Mouse (Mus musculus): ENCODE measurements at regions not wholly inside any gene's neighbourhood (a gene's known extent, or its start where the extent isn't known, plus 50 kb on each side); places are given as distances from the start of the nearest gene placed in this dataset.
A peak's percentile ranks its signal among the peaks of the same experiment; 100 is the strongest.

DNA sequence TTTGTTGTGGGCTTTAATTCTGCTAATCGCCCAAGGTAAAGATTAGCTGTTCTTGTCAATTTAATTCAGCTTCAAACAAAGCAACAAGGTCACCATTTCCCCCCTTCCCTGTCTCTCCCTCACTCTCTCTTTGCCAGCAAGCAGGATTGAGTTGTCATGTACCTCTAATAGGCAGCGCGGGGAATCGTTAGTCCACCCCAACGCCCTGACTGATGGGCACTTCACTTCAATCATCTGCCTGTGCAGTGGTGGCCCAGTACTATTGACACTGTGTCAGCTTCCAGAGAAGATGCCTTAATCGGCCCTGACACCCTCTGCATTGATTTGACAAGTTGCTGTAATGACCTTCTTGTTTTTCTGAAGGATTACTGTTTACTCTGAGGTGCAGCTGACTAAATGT, 828.9 kb downstream of the Kcnma1 start:
- Histone ChIP-seq H3K4me3 (ENCODE audit: insufficient read depth in 1 of 2, low read depth in 1 of 2, low read length in 2 of 2, poor library complexity in 1 of 2, severe bottlenecking in 1 of 2) (no peak overlapping the region), H3K9me3 (ENCODE audit: control insufficient read depth, insufficient read depth, low read depth, low read length) (no peaks in the 10 kb centered on the region), H3K27ac (ENCODE audit: insufficient read depth, low read depth, low read length, poor library complexity, severe bottlenecking) (no peak overlapping the region), H3K4me1 (ENCODE audit: control insufficient read depth in 2 of 2, insufficient read depth in 2 of 2, low read length in 2 of 2, poor library complexity in 1 of 2) (no peaks in the 10 kb centered on the region), H3K9ac (ENCODE audit: insufficient read depth, low read depth, low read length, poor library complexity, severe bottlenecking) (no peak overlapping the region), H3K36me3 (ENCODE audit: control insufficient read depth, insufficient read depth, low read length, poor library complexity, severe bottlenecking) (no peaks in the 10 kb centered on the region)
- TF ChIP-seq HCFC1 (IDR thresholded peaks at IDR 0.05; ENCODE audit: borderline replicate concordance, insufficient read depth, low read length) (no peak), MAFK (IDR thresholded peaks at IDR 0.05; ENCODE audit: insufficient read depth, low read depth, low read length) (no peak), CHD2 (IDR thresholded peaks at IDR 0.05; ENCODE audit: low read depth, low read length) (no peak), ZC3H11A (IDR thresholded peaks at IDR 0.05; ENCODE audit: borderline replicate concordance, low read depth, low read length) (no peak), ZNF384 (IDR thresholded peaks at IDR 0.05; ENCODE audit: low read depth, low read length) (no peak)
- in situ Hi-C loops (cut with MboI; ENCODE audit: low sequenced_read_pairs in 2 of 2, unreplicated experiment in 2 of 2): no loop called here
- no peak for DNase-seq (ENCODE audit: low read depth, low spot score)

DNA sequence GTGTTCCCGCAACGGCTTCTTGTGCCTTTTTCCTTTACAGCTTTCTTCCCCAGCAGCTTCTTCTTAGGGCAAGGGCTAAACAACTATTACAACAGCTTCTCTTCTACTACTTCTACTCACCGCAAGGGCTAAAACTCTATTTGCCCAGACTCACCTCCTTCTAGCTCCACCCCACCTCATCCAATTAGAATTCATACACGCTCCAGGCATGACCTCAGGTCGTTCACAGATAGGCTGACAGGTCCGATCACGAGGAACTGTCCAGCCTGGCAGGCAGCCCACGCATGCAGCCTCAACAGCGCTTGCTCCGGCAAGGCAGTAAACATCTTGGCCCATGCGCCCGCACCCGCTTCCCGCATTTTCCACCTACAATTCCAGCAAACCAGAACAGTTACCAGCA, 844.9 kb downstream of the Kcnma1 start:
- Histone ChIP-seq H3K27ac (ENCODE audit: insufficient read depth, low read depth, low read length, poor library complexity, severe bottlenecking) (no peak overlapping the region), H3K9me3 (ENCODE audit: control insufficient read depth, insufficient read depth, low read depth, low read length) (no peaks in the 10 kb centered on the region), H3K9ac (ENCODE audit: insufficient read depth, low read depth, low read length, poor library complexity, severe bottlenecking) (no peak overlapping the region), H3K4me1 (ENCODE audit: control insufficient read depth in 2 of 2, insufficient read depth in 2 of 2, low read length in 2 of 2, poor library complexity in 1 of 2) (no peaks in the 10 kb centered on the region; a peak in 1 of 4 replicates), H3K4me3 (ENCODE audit: insufficient read depth in 1 of 2, low read depth in 1 of 2, low read length in 2 of 2, poor library complexity in 1 of 2, severe bottlenecking in 1 of 2) (peak overlapping the region in 1 of 2 experiments; percentile 37; a peak in 1 of 4 replicates), H3K36me3 (ENCODE audit: control insufficient read depth, insufficient read depth, low read length, poor library complexity, severe bottlenecking) (no peaks in the 10 kb centered on the region)
- peak; percentile 16 for DNase-seq (ENCODE audit: low read depth, low spot score)
- no peak for TF ChIP-seq CHD2 (IDR thresholded peaks at IDR 0.05; ENCODE audit: low read depth, low read length)
- no peak for TF ChIP-seq HCFC1 (IDR thresholded peaks at IDR 0.05; ENCODE audit: borderline replicate concordance, insufficient read depth, low read length)
- no peak for TF ChIP-seq ZC3H11A (IDR thresholded peaks at IDR 0.05; ENCODE audit: borderline replicate concordance, low read depth, low read length)
- TF ChIP-seq MAFK (IDR thresholded peaks at IDR 0.05; ENCODE audit: insufficient read depth, low read depth, low read length): no peak
- TF ChIP-seq ZNF384 (IDR thresholded peaks at IDR 0.05; ENCODE audit: low read depth, low read length): no peak
- in situ Hi-C loops (cut with MboI; ENCODE audit: low sequenced_read_pairs in 2 of 2, unreplicated experiment in 2 of 2): no loop called here

- peaks cover 3 to 9% of the 10 kb centered on the region in 2 experiments; a peak in 3 of 4 replicates for H3K4me1 ChIP-seq (ENCODE audit: control insufficient read depth in 2 of 2, insufficient read depth in 2 of 2, low read length in 2 of 2, poor library complexity in 1 of 2)
- no peak for TF ChIP-seq CHD2 (IDR thresholded peaks at IDR 0.05; ENCODE audit: low read depth, low read length)
- peak; percentile 96 for TF ChIP-seq ZNF384 (IDR thresholded peaks at IDR 0.05; ENCODE audit: low read depth, low read length)
- 0 out of 2 replicates have a peak, but pooled peaks have one; percentile 6 for TF ChIP-seq MAFK (IDR thresholded peaks at IDR 0.05; ENCODE audit: insufficient read depth, low read depth, low read length)
- in situ Hi-C loops (cut with MboI; ENCODE audit: low sequenced_read_pairs in 2 of 2, unreplicated experiment in 2 of 2): no loop called here
- H3K4me3 ChIP-seq (ENCODE audit: insufficient read depth in 1 of 2, low read depth in 1 of 2, low read length in 2 of 2, poor library complexity in 1 of 2, severe bottlenecking in 1 of 2): no peak overlapping the region
- H3K27ac ChIP-seq (ENCODE audit: insufficient read depth, low read depth, low read length, poor library complexity, severe bottlenecking): peak overlapping the region; percentile 61; the same call in 1 of the 2 replicates
- DNase-seq (ENCODE audit: low read depth, low spot score): peak; percentile 21
- H3K9me3 ChIP-seq (ENCODE audit: control insufficient read depth, insufficient read depth, low read depth, low read length): no peaks in the 10 kb centered on the region
- no peaks in the 10 kb centered on the region for H3K36me3 ChIP-seq (ENCODE audit: control insufficient read depth, insufficient read depth, low read length, poor library complexity, severe bottlenecking)
- no peak overlapping the region for H3K9ac ChIP-seq (ENCODE audit: insufficient read depth, low read depth, low read length, poor library complexity, severe bottlenecking)
Observed at GRCm38 (mm10) chr14:23160567-23160966, 853.7 kb downstream of the Kcnma1 start.

GRCm38 (mm10) chr14:23150431-23150830, 863.9 kb downstream of the Kcnma1 start:
- Histone ChIP-seq H3K36me3 (ENCODE audit: control insufficient read depth, insufficient read depth, low read length, poor library complexity, severe bottlenecking) (no peaks in the 10 kb centered on the region), H3K4me3 (ENCODE audit: insufficient read depth in 1 of 2, low read depth in 1 of 2, low read length in 2 of 2, poor library complexity in 1 of 2, severe bottlenecking in 1 of 2) (no peak overlapping the region), H3K9me3 (ENCODE audit: control insufficient read depth, insufficient read depth, low read depth, low read length) (no peaks in the 10 kb centered on the region), H3K4me1 (ENCODE audit: control insufficient read depth in 2 of 2, insufficient read depth in 2 of 2, low read length in 2 of 2, poor library complexity in 1 of 2) (no peaks in the 10 kb centered on the region), H3K27ac (ENCODE audit: insufficient read depth, low read depth, low read length, poor library complexity, severe bottlenecking) (no peak overlapping the region), H3K9ac (ENCODE audit: insufficient read depth, low read depth, low read length, poor library complexity, severe bottlenecking) (no peak overlapping the region)
- TF ChIP-seq MAFK (IDR thresholded peaks at IDR 0.05; ENCODE audit: insufficient read depth, low read depth, low read length): no peak
- TF ChIP-seq CHD2 (IDR thresholded peaks at IDR 0.05; ENCODE audit: low read depth, low read length): no peak
- TF ChIP-seq ZC3H11A (IDR thresholded peaks at IDR 0.05; ENCODE audit: borderline replicate concordance, low read depth, low read length): no peak
- no peak for TF ChIP-seq ZNF384 (IDR thresholded peaks at IDR 0.05; ENCODE audit: low read depth, low read length)
- TF ChIP-seq HCFC1 (IDR thresholded peaks at IDR 0.05; ENCODE audit: borderline replicate concordance, insufficient read depth, low read length): no peak
- in situ Hi-C loops (cut with MboI; ENCODE audit: low sequenced_read_pairs in 2 of 2, unreplicated experiment in 2 of 2): no loop called here
- DNase-seq (ENCODE audit: low read depth, low spot score): no peak

DNA sequence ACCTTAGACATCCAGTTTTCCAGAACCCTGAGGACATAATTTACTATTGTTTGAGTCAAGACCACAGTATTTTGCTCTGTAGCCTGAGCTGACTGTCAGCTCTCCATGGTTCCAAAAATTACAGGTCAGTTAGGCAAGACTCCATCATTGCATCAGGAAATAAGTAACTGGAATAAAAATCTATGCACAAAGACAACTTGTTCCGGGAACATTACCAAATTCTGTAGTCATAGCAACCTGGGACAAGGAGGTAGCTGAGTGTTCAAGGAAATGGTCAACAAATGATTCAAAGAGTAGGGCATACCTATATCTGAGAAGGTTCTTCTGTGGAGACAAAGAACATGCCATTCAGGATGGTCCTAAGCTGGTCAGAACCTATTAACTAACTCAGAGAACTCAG, 867.3 kb downstream of the Kcnma1 start:
- DNase-seq (ENCODE audit: low read depth, low spot score): no peak
- in situ Hi-C loops (cut with MboI; ENCODE audit: low sequenced_read_pairs in 2 of 2, unreplicated experiment in 2 of 2): no loop called here
- Histone ChIP-seq H3K4me1 (ENCODE audit: control insufficient read depth in 2 of 2, insufficient read depth in 2 of 2, low read length in 2 of 2, poor library complexity in 1 of 2) (no peaks in the 10 kb centered on the region), H3K9me3 (ENCODE audit: control insufficient read depth, insufficient read depth, low read depth, low read length) (no peaks in the 10 kb centered on the region), H3K9ac (ENCODE audit: insufficient read depth, low read depth, low read length, poor library complexity, severe bottlenecking) (no peak overlapping the region), H3K4me3 (ENCODE audit: insufficient read depth in 1 of 2, low read depth in 1 of 2, low read length in 2 of 2, poor library complexity in 1 of 2, severe bottlenecking in 1 of 2) (no peak overlapping the region), H3K27ac (ENCODE audit: insufficient read depth, low read depth, low read length, poor library complexity, severe bottlenecking) (no peak overlapping the region), H3K36me3 (ENCODE audit: control insufficient read depth, insufficient read depth, low read length, poor library complexity, severe bottlenecking) (no peaks in the 10 kb centered on the region)
- TF ChIP-seq ZNF384 (IDR thresholded peaks at IDR 0.05; ENCODE audit: low read depth, low read length) (no peak), CHD2 (IDR thresholded peaks at IDR 0.05; ENCODE audit: low read depth, low read length) (no peak), HCFC1 (IDR thresholded peaks at IDR 0.05; ENCODE audit: borderline replicate concordance, insufficient read depth, low read length) (no peak), ZC3H11A (IDR thresholded peaks at IDR 0.05; ENCODE audit: borderline replicate concordance, low read depth, low read length) (no peak), MAFK (IDR thresholded peaks at IDR 0.05; ENCODE audit: insufficient read depth, low read depth, low read length) (no peak)

All from ES-E14 (cell line).